Mouse (Mus musculus) midbrain, postnatal 0 days (tissue): Measurements from ENCODE around the gene Tmem151a. TPM values are rescaled to one million over a fixed set of nuclear protein-coding genes. Genes with fewer than 3 reads are reported as not detected.

ENCODE experiments used
- ATAC-seq: fragments of 200-750 bp; cut with Nextera tagmentation; 2 replicates; pipeline ENCODE4 v1.8.0; 2017; ENCODE audit warnings: moderate number of reproducible peaks, mild to moderate bottlenecking, moderate TSS enrichment, moderate library complexity; ENCODE audit not compliant: low FRiP score
- DNase-seq: peaks from one replicate; pipeline ENCODE4 v3.0.0-alpha.2; 2015; ENCODE audit warnings: low spot score
- H3K27ac ChIP-seq: fragments of 300-500 bp; sonication (generic); 2 replicates; pipeline ENCODE4 v1.5.1; 2014; ENCODE audit warnings: low read depth, mild to moderate bottlenecking, low read length, mixed read lengths
- H3K27me3 ChIP-seq: fragments of 300-500 bp; sonication (generic); 2 replicates; pipeline ENCODE4 v1.6.1; 2014; ENCODE audit warnings: low read length, control low read depth, mixed read lengths; ENCODE audit not compliant: insufficient read depth
- H3K36me3 ChIP-seq: fragments of 300-500 bp; sonication (generic); 2 replicates; pipeline ENCODE4 v1.6.1; 2014; ENCODE audit warnings: low read length, control low read depth, mixed read lengths; ENCODE audit not compliant: insufficient read depth
- H3K4me1 ChIP-seq: fragments of 300-500 bp; sonication (generic); 2 replicates; pipeline ENCODE4 v1.6.1; 2014; ENCODE audit warnings: mild to moderate bottlenecking, control low read depth, antibody characterized with exemption, low read length, mixed read lengths; ENCODE audit not compliant: insufficient read depth
- H3K4me2 ChIP-seq: fragments of 300-500 bp; sonication (generic); 2 replicates; pipeline ENCODE4 v1.6.1; 2014; ENCODE audit warnings: low read depth, mild to moderate bottlenecking, low read length, mixed read lengths; ENCODE audit not compliant: poor library complexity, severe bottlenecking
- H3K4me3 ChIP-seq: fragments of 300-500 bp; sonication (generic); 2 replicates; pipeline ENCODE4 v1.5.1; 2014; ENCODE audit warnings: low read depth, mild to moderate bottlenecking, low read length, moderate library complexity
- H3K9ac ChIP-seq: fragments of 300-500 bp; sonication (generic); replicated peaks from 2 replicates; pipeline ENCODE4 v1.6.1; 2014; ENCODE audit warnings: mild to moderate bottlenecking, low read length, moderate library complexity, mixed read lengths; ENCODE audit not compliant: poor library complexity, severe bottlenecking
- H3K9me3 ChIP-seq: fragments of 300-500 bp; sonication (generic); 2 replicates; pipeline ENCODE4 v1.6.1; 2016; ENCODE audit warnings: low read length, control low read depth
- CTCF ChIP-seq: IDR thresholded peaks from 2 replicates; pipeline ENCODE4 v1.5.1; 2016; ENCODE audit warnings: antibody characterized with exemption, mild to moderate bottlenecking
- WGBS: fragments of 180-500 bp; shearing (Covaris S2); extraction: QIAGEN DNeasy Blood & Tissue Kit; methylation state at CpG from one replicate; pipeline ENCODE4 v1.1.7; 2014; 5-methylcytosine and 5-hydroxymethylcytosine counted together
- polyA plus RNA-seq: library from polyadenylated mRNA; unstranded; fragments of >200 nt; fragmentation: Nextera tagmentation; extraction: Ambion mirVana; gene quantifications from 2 replicates; pipeline ENCODE4 v1.2.1, GENCODE M21; 2015
- total RNA-seq: library from RNA; depleted of rRNA; stranded (reverse); fragments of >200 nt; gene quantifications from 2 replicates; pipeline ENCODE4 v1.2.3, GENCODE M21; 2014

The Tmem151a gene
- total and polyA plus RNA-seq, 2 experiments from 2014 or later: 64.0 to 64.2 TPM

- no peaks in the 10 kb centered on the region for H3K27me3 ChIP-seq
- WGBS: 5% methylated on average over 9 of the region's 9 CpGs
- peak overlapping the region; percentile 97 for H3K27ac ChIP-seq
- DNase-seq (no peak), ATAC-seq (no peak)
- H3K9me3 ChIP-seq: no peaks in the 10 kb centered on the region
- H3K4me3 ChIP-seq: peak overlapping the region; percentile 88
- peaks cover 34% of the 10 kb centered on the region for H3K4me1 ChIP-seq
- peak overlapping the region; percentile 98 for H3K9ac ChIP-seq
- TF ChIP-seq CTCF: no peak
- H3K4me2 ChIP-seq: peak overlapping the region; percentile 72
- peaks cover 45% of the 10 kb centered on the region for H3K36me3 ChIP-seq
Measured at GRCm38 (mm10) chr19:5095887-5096474, 10.7 kb upstream of the Tmem151a start.

GRCm38 (mm10) chr19:5094746-5095417 is 9.6 kb upstream of the Tmem151a start:
- peak overlapping the region; percentile 72 for H3K4me2 ChIP-seq
- peaks cover 38% of the 10 kb centered on the region for H3K36me3 ChIP-seq
- no peaks in the 10 kb centered on the region for H3K9me3 ChIP-seq
- TF ChIP-seq CTCF: no peak
- DNase-seq: no peak
- no peak for ATAC-seq
- WGBS: 20% methylated on average over 11 of the region's 11 CpGs
- H3K27ac ChIP-seq: peak overlapping the region; percentile 97
- H3K4me3 ChIP-seq: peak overlapping the region; percentile 88
- H3K9ac ChIP-seq: peak overlapping the region; percentile 98
- H3K4me1 ChIP-seq: peaks cover 34% of the 10 kb centered on the region
- H3K27me3 ChIP-seq: no peaks in the 10 kb centered on the region

GRCm38 (mm10) chr19:5094243-5094632 is 8.9 kb upstream of the Tmem151a start:
- H3K4me2 ChIP-seq: peak overlapping the region; percentile 72

GRCm38 (mm10) chr19:5093481-5094242 is 8.3 kb upstream of the Tmem151a start:
- 72% methylated on average over 12 of the region's 12 CpGs for WGBS
- DNase-seq (no peak), ATAC-seq (no peak)
- Histone ChIP-seq H3K4me1 (peaks cover 33% of the 10 kb centered on the region), H3K4me2 (peak overlapping the region; percentile 72), H3K9me3 (no peaks in the 10 kb centered on the region), H3K36me3 (peaks cover 32% of the 10 kb centered on the region), H3K9ac (peak overlapping the region; percentile 98; the same call in 1 of the 2 replicates), H3K27ac (peak overlapping the region; percentile 97), H3K4me3 (peak overlapping the region; percentile 88; the same call in 1 of the 2 replicates), H3K27me3 (no peaks in the 10 kb centered on the region)
- no peak for TF ChIP-seq CTCF

More at GRCm38 (mm10) chr19:5094243-5094632, 8.9 kb upstream of the Tmem151a start:
- Histone ChIP-seq H3K36me3 (peaks cover 32% of the 10 kb centered on the region), H3K4me3 (peak overlapping the region; percentile 88), H3K9me3 (no peaks in the 10 kb centered on the region), H3K4me1 (peaks cover 36% of the 10 kb centered on the region), H3K27ac (peak overlapping the region; percentile 97), H3K9ac (peak overlapping the region; percentile 98), H3K27me3 (no peaks in the 10 kb centered on the region)
- peak; percentile 91 for TF ChIP-seq CTCF
- DNase-seq (peak; percentile 97), ATAC-seq (peak; percentile 58)
- 2% methylated on average over 20 of the region's 21 CpGs for WGBS

- no peak for ATAC-seq
- no peak for DNase-seq
- WGBS: 85% methylated on average over 10 of the region's 10 CpGs
Measured at GRCm38 (mm10) chr19:5092083-5092482, 6.8 kb upstream of the Tmem151a start.

More at GRCm38 (mm10) chr19:5092083-5092482, 6.8 kb upstream of the Tmem151a start:
- Histone ChIP-seq H3K27me3 (no peaks in the 10 kb centered on the region), H3K9ac (no peak overlapping the region), H3K4me3 (no peak overlapping the region), H3K36me3 (peaks cover 32% of the 10 kb centered on the region), H3K4me2 (no peak overlapping the region), H3K4me1 (peaks cover 37% of the 10 kb centered on the region), H3K9me3 (no peaks in the 10 kb centered on the region), H3K27ac (no peak overlapping the region)
- no peak for TF ChIP-seq CTCF
